Mouse (Mus musculus): ENCODE measurements around the gene Tmem53.

- no peak for TF ChIP-seq CTCF (IDR thresholded peaks at IDR 0.05; ENCODE audit: borderline replicate concordance, insufficient read depth, low read length)
- TF ChIP-seq POLR2A (IDR thresholded peaks at IDR 0.05; ENCODE audit: low read depth, low read length), result no peak
Measured at GRCm38 (mm10) chr4:117296849-117297593, 45.3 kb downstream of the Tmem53 start.
